Mouse (Mus musculus) erythroblast, adult 5-6 weeks (primary cell): ENCODE data around the gene Atrx. TPM values are rescaled to one million over a fixed set of nuclear protein-coding genes. Genes with fewer than 3 reads are reported as not detected.

Source experiments
- ATAC-seq: replicated peaks from 2 replicates; pipeline ENCODE4 v1.8.0; 2016; ENCODE audit warnings: moderate number of reproducible peaks, mild to moderate bottlenecking, moderate TSS enrichment, inconsistent platforms; ENCODE audit not compliant: poor library complexity, low FRiP score, severe bottlenecking
- total RNA-seq, 2 experiments: library from RNA; stranded (forward) in 1 of 2; stranded (reverse) in 1 of 2; fragments of 150-400 nt in 1 of 2; fragments of 200-764, 138-1000 nt in 1 of 2; gene quantifications; 2 replicates each; pipeline versions ENCODE4 v1.2.3 to v1.2.4; 2015 to 2017; ENCODE audit warnings: low replicate concordance in 2 of 2

The Atrx gene
- total RNA-seq, 2 experiments from 2014 or later, result 57.8 to 112 TPM

DNA sequence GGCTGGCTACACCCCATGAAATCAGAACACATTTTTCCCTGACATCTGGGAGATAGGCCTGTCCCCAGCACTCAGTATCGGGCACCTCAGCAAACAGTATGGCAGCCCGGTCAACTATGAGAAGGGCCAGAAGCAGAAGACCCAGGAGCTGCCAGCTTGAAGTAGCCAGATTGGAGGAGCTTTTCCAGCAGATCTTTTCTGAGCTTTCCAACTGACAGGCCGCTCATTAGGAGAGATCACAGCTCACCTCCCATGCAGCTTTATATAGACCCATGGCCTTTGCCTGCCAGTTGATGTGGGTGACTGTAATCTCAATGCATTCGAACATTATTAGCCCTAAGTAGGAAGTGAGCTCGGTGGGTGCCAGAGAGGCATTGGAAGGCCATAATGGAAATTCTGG, 155.9 kb downstream of the Atrx start:
- ATAC-seq, result no peak

DNA sequence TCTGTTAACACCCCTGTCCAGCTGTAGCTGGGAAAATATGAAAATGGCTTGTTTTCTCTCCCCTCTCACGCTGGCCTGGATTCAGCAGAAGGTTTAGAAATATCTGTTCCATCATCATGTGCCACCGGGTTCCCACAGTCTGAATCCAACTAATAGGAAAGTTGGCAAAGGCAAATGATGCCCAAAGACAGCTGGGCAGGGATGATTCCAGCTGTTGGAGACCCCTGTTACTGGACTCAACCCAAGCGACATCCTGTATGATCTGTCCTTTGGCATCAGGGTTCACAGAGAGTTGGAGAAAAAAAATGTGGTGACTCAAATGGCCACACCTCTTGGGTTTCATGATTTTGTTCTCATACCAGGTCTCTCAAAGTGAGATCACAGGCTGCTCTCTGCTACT, 161.3 kb downstream of the Atrx start:
- ATAC-seq, result no peak

DNA sequence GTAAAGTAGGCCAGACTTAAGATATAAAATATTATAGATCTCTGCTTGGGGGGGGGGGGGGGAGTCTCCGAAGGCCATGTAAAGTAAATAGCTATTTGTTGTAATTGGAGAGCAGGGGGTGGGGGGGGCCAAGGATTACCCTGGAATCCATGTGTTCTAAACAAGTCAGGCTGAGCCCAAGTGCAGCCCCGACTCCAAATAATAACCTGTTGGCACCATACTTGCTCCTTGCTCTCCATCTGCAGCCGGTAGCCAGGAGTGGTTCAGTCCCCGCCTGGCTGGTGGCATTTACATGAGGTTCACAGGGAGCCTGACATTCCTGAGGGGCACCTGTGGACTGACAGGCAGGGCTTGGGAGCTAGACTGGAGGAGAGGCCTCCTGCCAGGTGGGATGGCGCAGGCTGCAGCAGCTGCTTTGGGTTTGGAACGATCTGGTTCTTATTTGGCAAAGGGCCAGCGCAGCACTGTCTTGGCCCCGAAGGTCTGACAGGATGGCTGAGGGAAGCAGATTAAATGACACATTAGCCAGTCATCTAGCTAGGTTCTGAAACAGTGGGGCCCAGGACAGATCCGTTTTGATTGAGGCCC, 161.9 kb downstream of the Atrx start:
- ATAC-seq, result no peak

DNA sequence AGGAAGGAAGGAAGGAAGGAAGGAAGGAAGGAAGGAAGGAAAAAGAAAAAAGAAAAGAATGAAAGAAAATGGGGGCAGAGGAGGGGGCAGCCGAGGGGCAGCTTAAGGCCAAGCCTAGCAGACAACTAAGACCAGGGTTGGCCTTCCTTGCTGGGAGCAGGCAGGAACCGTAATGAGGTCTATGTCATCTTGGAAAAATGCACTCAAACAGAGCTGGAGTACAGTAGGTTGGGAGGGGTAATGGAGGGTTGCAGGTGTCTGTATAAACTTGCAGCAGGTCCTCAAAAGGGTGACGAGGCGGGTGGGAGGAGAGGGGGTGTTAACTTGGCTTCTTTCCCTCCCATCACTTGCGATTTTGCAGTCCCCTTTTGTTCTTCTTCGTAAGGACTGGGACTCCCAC, 163.2 kb downstream of the Atrx start:
- ATAC-seq, result no peak

DNA sequence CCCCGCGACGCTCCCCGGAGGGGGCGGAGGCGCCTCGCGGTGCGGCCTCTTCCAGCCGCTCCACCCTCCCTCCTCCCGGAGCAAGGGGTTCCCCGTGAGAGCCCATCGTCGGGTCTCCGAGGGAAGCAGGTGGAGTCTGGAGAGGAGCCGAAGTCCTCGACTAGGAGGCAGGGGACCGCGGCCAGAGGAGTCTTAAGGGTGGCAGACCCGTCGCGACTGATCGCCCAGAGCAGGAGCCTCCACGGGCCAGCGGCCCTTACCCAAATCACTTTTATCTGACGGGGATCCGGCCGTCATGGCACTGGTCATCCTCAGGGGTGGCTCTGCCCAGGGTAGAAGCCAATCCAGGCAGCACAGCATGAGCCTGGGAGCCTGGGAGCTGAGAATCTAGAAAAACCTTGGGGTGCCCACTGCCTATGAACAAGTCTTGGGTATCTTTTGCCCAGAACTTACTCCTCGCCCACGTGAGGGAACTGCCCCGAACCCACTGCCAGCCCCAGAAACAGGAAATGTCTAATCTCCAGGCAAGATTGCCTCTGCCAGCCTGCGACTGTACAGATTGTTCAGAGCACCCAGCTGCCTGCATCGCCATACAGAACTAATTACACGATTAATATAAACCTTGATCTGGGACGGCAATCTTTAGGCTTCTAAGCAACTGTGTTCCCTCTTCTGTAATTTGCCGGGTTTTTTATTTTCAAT, 164.0 kb downstream of the Atrx start:
- ATAC-seq, result no peak

DNA sequence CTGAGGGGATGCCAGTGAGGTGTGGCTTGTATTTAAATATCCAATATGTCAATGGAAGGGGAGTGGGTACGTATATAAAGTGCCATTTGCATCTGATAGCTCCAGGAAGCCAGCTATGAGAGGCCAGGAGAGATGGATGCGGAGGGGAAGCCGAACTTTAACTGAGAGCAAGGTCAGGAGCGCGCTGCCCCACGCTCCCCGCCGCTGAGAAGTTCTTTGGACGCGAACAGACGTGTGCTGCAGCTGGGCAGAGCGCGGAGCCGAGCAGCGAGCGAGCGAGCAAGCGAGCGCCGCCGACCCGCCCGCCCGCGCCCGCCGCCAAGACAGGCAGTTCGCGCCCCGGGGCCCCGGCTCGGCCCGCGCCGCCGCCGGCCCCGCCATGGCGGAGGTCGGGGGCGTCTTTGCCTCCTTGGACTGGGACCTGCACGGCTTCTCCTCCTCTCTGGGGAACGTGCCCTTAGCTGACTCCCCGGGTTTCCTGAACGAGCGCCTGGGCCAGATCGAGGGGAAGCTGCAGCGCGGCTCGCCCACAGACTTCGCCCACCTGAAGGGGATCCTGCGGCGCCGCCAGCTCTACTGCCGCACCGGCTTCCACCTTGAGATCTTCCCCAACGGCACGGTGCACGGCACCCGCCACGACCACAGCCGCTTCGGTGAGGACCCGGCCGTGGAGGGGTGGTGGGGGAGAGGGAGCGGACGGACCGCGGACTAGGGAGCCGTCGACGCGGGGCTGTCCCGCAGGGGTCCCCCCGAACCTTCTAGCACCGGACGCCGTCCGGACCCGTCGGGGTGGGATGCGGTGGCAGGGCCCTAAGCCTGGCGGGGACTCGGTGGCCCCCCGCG, 164.8 kb downstream of the Atrx start, which contains the start of gene Fgf16:
Fgf16 (plus strand) TSS at position 118 of the 843 bp plus-strand sequence.
- ATAC-seq, result no peak

DNA sequence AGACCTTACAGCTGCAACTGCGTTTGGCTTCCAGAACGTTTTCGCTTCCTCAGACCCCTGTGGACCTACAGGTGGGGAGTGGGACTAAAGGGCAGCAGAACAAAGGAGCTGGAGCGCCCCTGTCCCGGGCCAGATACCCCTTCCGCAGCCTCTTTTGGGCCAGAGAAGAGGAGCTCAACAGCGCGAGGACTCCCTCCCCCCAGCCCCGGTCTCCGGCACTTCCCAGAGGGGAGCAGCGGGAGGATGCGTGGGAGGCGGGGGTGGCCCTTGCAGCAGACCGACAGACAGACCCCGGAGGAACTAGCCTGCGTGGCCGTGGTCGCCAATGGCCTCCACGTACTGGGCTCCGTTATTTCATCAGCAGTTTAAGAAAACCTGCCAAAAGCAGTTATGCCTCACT, 165.6 kb downstream of the Atrx start:
- no peak for ATAC-seq

DNA sequence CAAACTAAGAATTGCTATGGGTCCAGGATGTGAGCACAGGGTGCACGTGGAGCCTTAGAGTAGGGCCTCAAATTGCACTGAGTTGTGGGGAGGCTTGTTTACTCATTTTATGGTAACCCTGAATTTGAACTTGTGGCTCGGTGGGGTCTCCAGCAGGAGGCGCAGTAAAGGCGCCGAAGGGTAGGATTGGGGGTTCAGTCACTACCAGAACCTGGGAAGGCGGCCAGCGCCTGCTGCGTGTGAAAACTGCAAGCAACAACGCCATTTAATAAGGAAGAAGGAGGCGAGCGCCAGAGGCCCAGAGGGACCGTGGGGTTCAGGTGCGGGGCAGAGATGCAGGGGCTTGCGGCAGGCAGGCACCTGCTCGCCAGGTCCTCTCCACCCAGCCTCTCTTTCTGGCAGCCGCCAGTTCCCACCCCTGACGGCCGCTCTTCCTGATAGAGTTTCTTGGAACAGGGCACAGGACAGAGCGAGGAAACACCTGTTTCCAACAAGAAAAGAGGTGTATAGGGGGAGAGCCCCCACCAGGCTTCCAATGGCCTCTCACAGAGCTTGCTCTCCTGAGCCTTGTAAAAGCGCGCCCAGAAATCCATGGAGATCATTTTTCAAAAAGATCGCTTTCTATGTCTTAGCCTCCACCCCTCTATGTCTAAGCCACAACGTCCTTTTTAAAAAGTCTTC, 166.2 kb downstream of the Atrx start:
- no peak for ATAC-seq

Other genes with a start within 250 kb of the Atrx start
- not detected in 2 replicates for gene Fgf16, start 165.1 kb downstream of the Atrx start, total RNA-seq (2015; ENCODE audit: low replicate concordance)
- gene Fgf16, start 165.1 kb downstream of the Atrx start, total RNA-seq (2017; ENCODE audit: low replicate concordance), result not detected in 2 replicates
- 15.7 and 17.5 TPM in 2 replicates for gene Magt1, start 82.5 kb upstream of the Atrx start, total RNA-seq (2015; ENCODE audit: low replicate concordance)
- gene Magt1, start 82.5 kb upstream of the Atrx start, total RNA-seq (2017; ENCODE audit: low replicate concordance), result 15.9 and 19.8 TPM in 2 replicates
- gene Cox7b, start 86.3 kb upstream of the Atrx start, total RNA-seq (2015; ENCODE audit: low replicate concordance), result 56.0 and 80.1 TPM in 2 replicates
- gene Cox7b, start 86.3 kb upstream of the Atrx start, total RNA-seq (2017; ENCODE audit: low replicate concordance), result 68.3 and 132 TPM in 2 replicates
- 4.0 and 5.6 TPM in 2 replicates for gene Atp7a, start 97.9 kb upstream of the Atrx start, total RNA-seq (2015; ENCODE audit: low replicate concordance)
- 7.3 and 9.1 TPM in 2 replicates for gene Atp7a, start 97.9 kb upstream of the Atrx start, total RNA-seq (2017; ENCODE audit: low replicate concordance)
- gene Tlr13, start 213.8 kb upstream of the Atrx start, total RNA-seq (2015; ENCODE audit: low replicate concordance), result 9.0 and 11.9 TPM in 2 replicates
- 9.5 and 9.8 TPM in 2 replicates for gene Tlr13, start 213.8 kb upstream of the Atrx start, total RNA-seq (2017; ENCODE audit: low replicate concordance)